Mouse (Mus musculus) myocyte (in vitro differentiated cells): ENCODE results near the gene Mrpl48. TPM values are rescaled to one million over a fixed set of nuclear protein-coding genes. Genes with fewer than 3 reads are reported as not detected.
A peak's percentile ranks its signal among the peaks of the same experiment; 100 is the strongest.

ENCODE experiments used
- H3K27me3 ChIP-seq: one replicate; pipeline ENCODE4 v1.6.1; 2011; ENCODE audit not compliant: control insufficient read depth, insufficient read depth, insufficient read length
- H3K36me3 ChIP-seq: one replicate; pipeline ENCODE4 v1.6.1; 2011; ENCODE audit not compliant: control insufficient read depth, insufficient read depth
- H3K4me2 ChIP-seq: one replicate; pipeline ENCODE4 v1.6.1; 2011; ENCODE audit warnings: low read depth, control low read depth
- H3K4me3 ChIP-seq: one replicate; pipeline ENCODE4 v1.5.1; 2011; ENCODE audit warnings: mild to moderate bottlenecking, control low read depth, moderate library complexity
- H3K79me2 ChIP-seq: one replicate; pipeline ENCODE4 v1.6.1; 2011; ENCODE audit not compliant: control insufficient read depth, insufficient read depth
- H3ac ChIP-seq: one replicate; pipeline ENCODE4 v1.6.1; 2011; ENCODE audit not compliant: control insufficient read depth, insufficient read length
- CEBPB ChIP-seq: IDR thresholded peaks from 2 replicates; pipeline ENCODE4 v1.6.1; 2011; ENCODE audit warnings: mild to moderate bottlenecking, moderate library complexity; ENCODE audit not compliant: poor library complexity, insufficient read depth, severe bottlenecking
- E2F4 ChIP-seq: IDR thresholded peaks from one replicate; pipeline ENCODE4 v1.6.1; 2011; ENCODE audit warnings: mild to moderate bottlenecking, control low read depth, moderate library complexity; ENCODE audit not compliant: insufficient read depth
- MAX ChIP-seq: IDR thresholded peaks from one replicate; pipeline ENCODE4 v1.6.1; 2011; ENCODE audit warnings: low read depth, mild to moderate bottlenecking, control low read depth
- MYOD1 ChIP-seq, 3 experiments: IDR thresholded peaks; one replicate each; pipeline ENCODE4 v1.6.1; 2011; ENCODE audit warnings: control low read depth in 2 of 3, low read depth in 2 of 3, mild to moderate bottlenecking in 2 of 3, moderate library complexity in 1 of 3; ENCODE audit not compliant: insufficient read length in 2 of 3, control insufficient read depth in 1 of 3
- MYOG ChIP-seq, 3 experiments: IDR thresholded peaks; one replicate each; pipeline ENCODE4 v1.6.1; 2011; ENCODE audit warnings: control low read depth in 2 of 3, low read depth in 2 of 3, mild to moderate bottlenecking in 2 of 3; ENCODE audit not compliant: insufficient read length in 2 of 3, control insufficient read depth in 1 of 3, insufficient read depth in 1 of 3
- POLR2A ChIP-seq: IDR thresholded peaks from one replicate; pipeline ENCODE4 v1.6.1; 2011; ENCODE audit warnings: low read depth, mild to moderate bottlenecking, control low read depth, moderate library complexity; ENCODE audit not compliant: insufficient read length
- POLR2AphosphoS2 ChIP-seq: IDR thresholded peaks from one replicate; pipeline ENCODE4 v1.6.1; 2011; ENCODE audit warnings: low read depth, control low read depth; ENCODE audit not compliant: insufficient read length
- REST ChIP-seq: IDR thresholded peaks from one replicate; pipeline ENCODE4 v1.6.1; 2011; ENCODE audit warnings: mild to moderate bottlenecking, control low read depth, moderate library complexity; ENCODE audit not compliant: insufficient read depth, insufficient read length
- SRF ChIP-seq: IDR thresholded peaks from one replicate; pipeline ENCODE4 v1.6.1; 2011; ENCODE audit warnings: low read depth; ENCODE audit not compliant: control insufficient read depth, insufficient read length
- TCF12 ChIP-seq: IDR thresholded peaks from one replicate; pipeline ENCODE4 v1.6.1; 2011; ENCODE audit warnings: mild to moderate bottlenecking, control low read depth; ENCODE audit not compliant: poor library complexity, insufficient read depth, severe bottlenecking
- TCF3 ChIP-seq: IDR thresholded peaks from one replicate; pipeline ENCODE4 v1.6.1; 2011; ENCODE audit warnings: low read depth, control low read depth; ENCODE audit not compliant: insufficient read length
- USF1 ChIP-seq: IDR thresholded peaks from one replicate; pipeline ENCODE4 v1.6.1; 2011; ENCODE audit warnings: low read depth, mild to moderate bottlenecking, control low read depth, moderate library complexity
- polyA plus RNA-seq: library from polyadenylated mRNA; unstranded; fragments of >200 nt; fragmentation: generic; extraction: Trizol; gene quantifications from one replicate; pipeline ENCODE4 v1.2.1, GENCODE M21; 2012; ENCODE audit warnings: missing spikeins

Gene Mrpl48
- polyA plus RNA-seq, 1 experiment, result 34.4 TPM

- Histone ChIP-seq H3K79me2 (no peaks in the 10 kb centered on the region), H3K4me2 (no peak overlapping the region)
Measured at GRCm38 (mm10) chr7:100544437-100544836, 63.7 kb downstream of the Mrpl48 start.

GRCm38 (mm10) chr7:100539516-100539915, 68.6 kb downstream of the Mrpl48 start:
- no peaks in the 10 kb centered on the region for H3K79me2 ChIP-seq
- peaks cover 6% of the 10 kb centered on the region for H3K36me3 ChIP-seq
- H3K27me3 ChIP-seq, result no peaks in the 10 kb centered on the region
- no peak overlapping the region for H3K4me3 ChIP-seq
- H3K4me2 ChIP-seq, result no peak overlapping the region
- no peak for TF ChIP-seq SRF
- no peak for TF ChIP-seq MAX
- TF ChIP-seq POLR2A, result no peak
- TF ChIP-seq MYOG (IDR thresholded peaks at IDR 0.05; ENCODE audit: control insufficient read depth in 1 of 3, insufficient read depth in 1 of 3, insufficient read length in 2 of 3, low read depth in 2 of 3), result no peak
- TF ChIP-seq CEBPB, result no peak
- TF ChIP-seq REST, result no peak
- TF ChIP-seq USF1, result no peak
- H3ac ChIP-seq, result no peak overlapping the region

More at GRCm38 (mm10) chr7:100544437-100544836, 63.7 kb downstream of the Mrpl48 start:
- Histone ChIP-seq H3K27me3 (no peaks in the 10 kb centered on the region), H3K36me3 (peaks cover 3% of the 10 kb centered on the region), H3K4me3 (no peak overlapping the region), H3ac (no peak overlapping the region)
- no peak for TF ChIP-seq MYOD1 (IDR thresholded peaks at IDR 0.05; ENCODE audit: control insufficient read depth in 1 of 3, insufficient read length in 2 of 3, low read depth in 2 of 3)
- no peak for TF ChIP-seq SRF
- TF ChIP-seq TCF12, result no peak
- TF ChIP-seq POLR2AphosphoS2, result no peak
- no peak for TF ChIP-seq MYOG (IDR thresholded peaks at IDR 0.05; ENCODE audit: control insufficient read depth in 1 of 3, insufficient read depth in 1 of 3, insufficient read length in 2 of 3, low read depth in 2 of 3)
- TF ChIP-seq E2F4, result no peak
- TF ChIP-seq MAX, result no peak
- no peak for TF ChIP-seq POLR2A
- no peak for TF ChIP-seq CEBPB
- no peak for TF ChIP-seq TCF3

GRCm38 (mm10) chr7:100537519-100537902, 70.6 kb downstream of the Mrpl48 start:
- TF ChIP-seq CEBPB (no peak), E2F4 (no peak), MAX (no peak), POLR2AphosphoS2 (no peak), USF1 (no peak), POLR2A (no peak), MYOD1 (IDR thresholded peaks at IDR 0.05; ENCODE audit: control insufficient read depth in 1 of 3, insufficient read length in 2 of 3, low read depth in 2 of 3) (no peak), MYOG (IDR thresholded peaks at IDR 0.05; ENCODE audit: control insufficient read depth in 1 of 3, insufficient read depth in 1 of 3, insufficient read length in 2 of 3, low read depth in 2 of 3) (no peak), REST (no peak), TCF3 (no peak), SRF (no peak), TCF12 (no peak)
- H3K36me3 ChIP-seq, result peaks cover 6% of the 10 kb centered on the region
- H3ac ChIP-seq, result peak overlapping the region; percentile 81
- H3K27me3 ChIP-seq, result no peaks in the 10 kb centered on the region
- H3K79me2 ChIP-seq, result no peaks in the 10 kb centered on the region
- peak overlapping the region; percentile 81 for H3K4me2 ChIP-seq
- H3K4me3 ChIP-seq, result peak overlapping the region; percentile 63

- H3K4me3 ChIP-seq, result peak within 1 kb of the TSS; percentile 63
- no peaks in the 10 kb centered on the region for H3K27me3 ChIP-seq
- peaks cover 6% of the 10 kb centered on the region for H3K36me3 ChIP-seq
- H3K79me2 ChIP-seq, result no peaks in the 10 kb centered on the region
- H3ac ChIP-seq, result peak within 1 kb of the TSS; percentile 81
- peak; percentile 71 for TF ChIP-seq POLR2A
- TF ChIP-seq E2F4, result no peak
- TF ChIP-seq TCF3, result no peak
- peak within 1 kb of the TSS; percentile 83 for H3K4me2 ChIP-seq
Measured at GRCm38 (mm10) chr7:100536804-100537518, 71.1 kb downstream of the Mrpl48 start, which contains the start of gene Coa4. Coa4 (plus strand) TSS chr7:100537071.

GRCm38 (mm10) chr7:100535831-100536230, 72.3 kb downstream of the Mrpl48 start:
- no peaks in the 10 kb centered on the region for H3K79me2 ChIP-seq
- no peak overlapping the region for H3K4me2 ChIP-seq
- TF ChIP-seq POLR2AphosphoS2 (no peak), TCF12 (no peak), SRF (no peak), USF1 (no peak), MYOD1 (IDR thresholded peaks at IDR 0.05; ENCODE audit: control insufficient read depth in 1 of 3, insufficient read length in 2 of 3, low read depth in 2 of 3) (no peak), CEBPB (no peak), MYOG (IDR thresholded peaks at IDR 0.05; ENCODE audit: control insufficient read depth in 1 of 3, insufficient read depth in 1 of 3, insufficient read length in 2 of 3, low read depth in 2 of 3) (no peak), TCF3 (no peak), MAX (no peak), E2F4 (no peak), POLR2A (no peak), REST (no peak)
- no peak overlapping the region for H3ac ChIP-seq
- no peak overlapping the region for H3K4me3 ChIP-seq
- H3K27me3 ChIP-seq, result no peaks in the 10 kb centered on the region
- peaks cover 6% of the 10 kb centered on the region for H3K36me3 ChIP-seq
